Mouse (Mus musculus) forebrain, embryonic 11.5 days (tissue): ENCODE measurements at regions not wholly inside any gene's neighbourhood (a gene's known extent, or its start where the extent isn't known, plus 50 kb on each side); places are given as distances from the start of the nearest gene placed in this dataset.

Source experiments
- ATAC-seq: fragments of 200-750 bp; cut with Nextera tagmentation; replicated peaks from 2 replicates; pipeline ENCODE4 v1.8.0; 2017; ENCODE audit warnings: moderate TSS enrichment; ENCODE audit not compliant: low FRiP score
- DNase-seq: peaks from one replicate; pipeline ENCODE4 v3.0.0-alpha.2; 2017; ENCODE audit warnings: low spot score
- H3K27ac ChIP-seq: fragments of 300-500 bp; sonication (generic); 2 replicates; pipeline ENCODE4 v1.5.1; 2014; ENCODE audit warnings: low read depth, low read length
- H3K27me3 ChIP-seq: fragments of 300-500 bp; sonication (generic); 2 replicates; pipeline ENCODE4 v1.6.1; 2014; ENCODE audit warnings: mild to moderate bottlenecking, low read length, mixed read lengths; ENCODE audit not compliant: control insufficient read depth, insufficient read depth
- H3K36me3 ChIP-seq: fragments of 300-500 bp; sonication (generic); 2 replicates; pipeline ENCODE4 v1.6.1; 2014; ENCODE audit warnings: mild to moderate bottlenecking, low read length, moderate library complexity, mixed read lengths; ENCODE audit not compliant: control insufficient read depth, insufficient read depth
- H3K4me1 ChIP-seq: fragments of 300-500 bp; sonication (generic); replicated peaks from 2 replicates; pipeline ENCODE4 v1.6.1; 2014; ENCODE audit warnings: low read length, mixed read lengths; ENCODE audit not compliant: control insufficient read depth, insufficient read depth
- H3K4me2 ChIP-seq: fragments of 300-500 bp; sonication (generic); 2 replicates; pipeline ENCODE4 v1.6.1; 2014; ENCODE audit warnings: low read depth, mild to moderate bottlenecking, low read length, moderate library complexity, mixed read lengths; ENCODE audit not compliant: severe bottlenecking
- H3K4me3 ChIP-seq: fragments of 300-500 bp; sonication (generic); 2 replicates; pipeline ENCODE4 v1.5.1; 2014; ENCODE audit warnings: low read depth, low read length
- H3K9ac ChIP-seq: fragments of 300-500 bp; sonication (generic); 2 replicates; pipeline ENCODE4 v1.6.1; 2014; ENCODE audit warnings: low read length
- H3K9me3 ChIP-seq: fragments of 300-500 bp; sonication (generic); 2 replicates; pipeline ENCODE4 v1.6.1; 2016; ENCODE audit warnings: low read length, mixed read lengths; ENCODE audit not compliant: control insufficient read depth
- WGBS: fragments of 180-500 bp; shearing (Covaris S2); extraction: QIAGEN DNeasy Blood & Tissue Kit; methylation state at CpG from one replicate; pipeline ENCODE4 v1.1.7; 2014; 5-methylcytosine and 5-hydroxymethylcytosine counted together

DNA sequence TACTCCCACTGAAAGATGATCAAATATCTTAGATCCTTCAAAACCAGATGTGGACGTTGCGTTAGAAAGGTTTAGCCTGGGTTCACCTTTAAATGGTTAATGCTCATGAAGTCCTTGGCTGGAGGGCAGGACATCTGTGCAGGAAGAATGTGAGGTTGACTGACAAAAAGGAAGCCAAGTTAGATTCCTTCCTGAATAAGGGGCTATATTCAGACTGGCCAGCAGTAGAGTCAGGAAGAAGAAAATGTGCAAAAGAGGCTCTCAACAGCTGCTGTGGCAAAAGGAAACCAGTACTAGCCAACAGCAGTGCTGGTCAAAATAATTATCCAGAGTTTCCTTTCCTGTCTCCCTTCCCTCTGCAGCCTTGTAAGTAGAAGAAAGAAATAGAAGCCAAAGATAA is 582.0 kb upstream of the Marcks start:
- Histone ChIP-seq H3K27me3 (no peaks in the 10 kb centered on the region), H3K27ac (no peak overlapping the region), H3K36me3 (no peaks in the 10 kb centered on the region), H3K9ac (no peak overlapping the region), H3K4me1 (no peaks in the 10 kb centered on the region), H3K9me3 (no peaks in the 10 kb centered on the region), H3K4me3 (no peak overlapping the region), H3K4me2 (no peak overlapping the region)
- WGBS = 78% methylated on average over 2 of the region's 2 CpGs
- DNase-seq = no peak
- no peak for ATAC-seq

DNA sequence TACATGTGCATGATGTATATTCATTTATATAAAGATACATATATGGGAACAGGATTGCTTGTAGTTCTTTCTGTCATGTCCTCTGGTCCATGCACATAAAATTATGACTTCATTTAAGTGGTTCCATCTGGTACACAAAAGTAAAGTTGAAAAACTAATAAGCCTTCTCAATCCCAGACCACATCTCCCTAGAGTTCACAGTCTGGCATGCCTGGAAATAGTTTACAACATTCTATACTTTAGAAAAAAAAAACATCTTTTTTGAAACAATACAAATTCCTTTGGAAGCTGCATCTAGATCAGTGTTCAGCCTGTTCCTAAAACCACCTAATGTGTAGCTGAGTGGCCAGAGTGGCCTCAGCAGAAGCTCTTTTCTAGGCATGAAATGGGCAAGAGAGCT is 578.2 kb upstream of the Marcks start:
- Histone ChIP-seq H3K36me3 (no peaks in the 10 kb centered on the region), H3K4me2 (no peak overlapping the region), H3K9ac (no peak overlapping the region), H3K27me3 (no peaks in the 10 kb centered on the region), H3K4me1 (no peaks in the 10 kb centered on the region), H3K27ac (no peak overlapping the region), H3K9me3 (no peaks in the 10 kb centered on the region), H3K4me3 (no peak overlapping the region)
- ATAC-seq (no peak), DNase-seq (no peak)

DNA sequence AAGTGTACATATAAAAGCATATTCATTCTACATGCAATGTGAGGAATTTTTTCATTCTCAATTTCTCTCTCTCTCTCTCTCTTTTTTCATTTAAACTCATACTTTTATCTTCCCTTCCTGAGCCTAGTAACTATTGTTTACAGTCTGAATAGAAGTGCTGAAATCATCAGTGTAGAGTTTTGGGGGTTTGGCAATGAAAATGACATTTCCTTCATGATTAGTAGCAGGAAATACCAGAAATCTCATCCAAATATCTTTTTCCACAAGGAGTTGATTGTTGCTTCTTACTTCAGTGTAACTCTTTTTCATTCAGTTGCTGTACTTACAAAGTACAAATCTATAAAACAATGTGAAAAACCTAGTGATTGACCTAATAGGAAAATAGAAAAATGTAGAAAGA is 572.7 kb upstream of the Marcks start:
- no peak overlapping the region for H3K4me3 ChIP-seq

DNA sequence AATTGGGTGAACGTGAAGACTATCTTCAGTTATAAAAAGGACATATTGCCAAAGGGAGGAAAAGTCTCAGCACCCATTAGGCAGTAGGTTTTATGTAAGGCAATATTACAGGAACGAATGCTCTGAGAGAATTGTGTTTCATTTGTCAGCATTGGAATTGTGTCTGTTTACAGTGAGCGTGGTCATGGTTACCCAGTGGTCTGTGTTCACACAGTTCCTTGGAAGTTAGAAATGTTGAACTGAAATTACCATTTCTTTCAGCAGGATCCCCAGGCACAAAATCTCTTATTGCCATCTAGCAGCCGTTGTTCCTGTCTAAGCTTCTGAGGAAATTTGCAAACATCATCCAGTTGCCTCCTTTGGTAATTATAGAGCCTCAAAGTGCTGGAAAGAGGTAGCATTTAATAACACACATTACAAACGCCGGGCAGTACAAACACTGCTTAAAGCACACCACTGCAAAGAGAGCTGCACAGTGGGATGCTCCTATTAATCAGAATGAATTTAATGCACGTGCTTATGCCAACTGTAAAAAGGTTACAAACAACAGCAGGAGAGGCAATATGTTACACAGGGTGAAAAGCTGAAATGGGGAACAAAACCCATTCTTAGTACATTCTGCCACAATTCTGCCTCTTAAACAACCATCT is 555.4 kb upstream of the Marcks start:
- no peaks in the 10 kb centered on the region for H3K4me1 ChIP-seq
- H3K27me3 ChIP-seq = no peaks in the 10 kb centered on the region
- H3K36me3 ChIP-seq = no peaks in the 10 kb centered on the region
- no peak overlapping the region for H3K4me3 ChIP-seq
- 71% methylated on average over 7 of the region's 7 CpGs for WGBS
- no peak overlapping the region for H3K9ac ChIP-seq
- ATAC-seq (no peak), DNase-seq (no peak)
- H3K9me3 ChIP-seq = no peaks in the 10 kb centered on the region
- H3K4me2 ChIP-seq = no peak overlapping the region
- no peak overlapping the region for H3K27ac ChIP-seq

More for the DNA sequence above, 572.7 kb upstream of the Marcks start:
- H3K4me1 ChIP-seq = no peaks in the 10 kb centered on the region
- ATAC-seq (no peak), DNase-seq (no peak)
- H3K27ac ChIP-seq = no peak overlapping the region
- no peaks in the 10 kb centered on the region for H3K27me3 ChIP-seq
- H3K36me3 ChIP-seq = no peaks in the 10 kb centered on the region
- no peaks in the 10 kb centered on the region for H3K9me3 ChIP-seq
- no peak overlapping the region for H3K9ac ChIP-seq
- no peak overlapping the region for H3K4me2 ChIP-seq

DNA sequence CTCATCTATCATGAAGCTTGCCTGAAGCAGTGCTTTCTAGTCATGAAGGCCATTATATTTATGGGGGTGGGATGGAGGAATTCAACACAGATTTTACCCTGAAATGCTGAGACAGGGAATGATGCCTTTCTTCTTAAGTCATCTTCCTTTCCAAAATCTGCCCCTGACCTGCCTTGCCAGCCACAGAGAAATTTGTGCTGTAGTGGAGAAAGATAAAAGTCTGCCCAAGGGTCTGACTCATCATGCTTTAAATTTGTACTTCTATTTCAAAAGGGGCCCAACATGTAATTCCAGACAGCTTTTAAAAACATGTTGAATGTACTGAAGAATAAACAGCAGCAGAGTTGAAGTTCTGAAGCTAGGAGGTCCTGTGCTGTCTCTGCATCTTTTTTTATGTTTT is 554.1 kb upstream of the Marcks start:
- H3K4me1 ChIP-seq = no peaks in the 10 kb centered on the region
- no peak overlapping the region for H3K4me2 ChIP-seq
- no peak for ATAC-seq

DNA sequence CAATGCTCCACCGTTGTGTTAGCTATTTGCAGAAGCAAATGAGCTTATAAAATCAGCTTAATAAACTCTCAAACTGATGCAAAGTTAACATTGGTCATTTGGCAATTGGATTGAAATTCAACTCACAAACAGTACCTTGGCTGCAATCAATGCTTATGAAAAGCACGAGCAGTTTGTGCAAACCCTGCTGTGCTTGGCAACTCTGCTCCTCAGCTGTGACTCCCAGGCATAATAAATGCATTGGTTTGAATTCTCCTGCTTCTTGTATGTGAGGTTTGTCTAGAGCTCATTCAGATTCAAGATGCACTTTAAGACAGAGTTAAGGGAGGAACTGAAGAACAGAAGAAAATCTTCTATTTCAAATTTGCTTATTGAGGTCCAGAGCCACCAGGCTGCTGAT is 553.2 kb upstream of the Marcks start:
- Histone ChIP-seq H3K27ac (no peak overlapping the region), H3K4me2 (no peak overlapping the region), H3K9ac (no peak overlapping the region), H3K27me3 (no peaks in the 10 kb centered on the region), H3K4me1 (no peaks in the 10 kb centered on the region), H3K4me3 (no peak overlapping the region), H3K9me3 (no peaks in the 10 kb centered on the region), H3K36me3 (no peaks in the 10 kb centered on the region)
- ATAC-seq = no peak
- no peak for DNase-seq
- WGBS = 65% methylated on average over 2 of the region's 2 CpGs

More for the DNA sequence above, 554.1 kb upstream of the Marcks start:
- no peaks in the 10 kb centered on the region for H3K36me3 ChIP-seq
- no peak overlapping the region for H3K9ac ChIP-seq
- no peaks in the 10 kb centered on the region for H3K9me3 ChIP-seq
- H3K4me3 ChIP-seq = no peak overlapping the region
- H3K27ac ChIP-seq = no peak overlapping the region
- DNase-seq = no peak
- no peaks in the 10 kb centered on the region for H3K27me3 ChIP-seq

DNA sequence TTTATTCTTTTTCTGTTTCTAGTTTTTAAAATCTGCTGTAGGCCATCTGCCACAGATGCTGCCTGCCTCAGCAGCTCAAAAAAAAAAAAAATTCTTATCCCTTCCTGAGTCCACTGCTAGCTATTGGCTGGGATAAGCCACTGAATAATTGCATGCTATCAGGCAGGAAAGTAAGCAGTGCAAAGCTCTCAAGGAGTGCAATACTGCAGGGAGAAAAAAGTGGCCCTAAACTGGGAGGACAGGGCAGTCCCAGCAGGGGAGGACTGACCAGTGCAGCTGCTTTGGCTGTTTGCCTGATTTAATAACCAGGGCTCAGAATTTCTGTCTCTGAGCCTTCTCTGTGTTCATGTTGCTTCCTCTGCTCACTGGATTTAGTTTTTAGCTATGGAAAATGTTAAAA is 544.4 kb upstream of the Marcks start:
- Histone ChIP-seq H3K36me3 (no peaks in the 10 kb centered on the region), H3K4me2 (no peak overlapping the region), H3K27ac (no peak overlapping the region), H3K4me1 (0 out of 2 replicates have a peak, but pooled peaks cover 4% of the 10 kb centered on the region), H3K9ac (no peak overlapping the region), H3K27me3 (no peaks in the 10 kb centered on the region), H3K9me3 (no peaks in the 10 kb centered on the region), H3K4me3 (no peak overlapping the region)
- ATAC-seq (peak; percentile 55; the same call in 1 of the 2 replicates), DNase-seq (no peak)

DNA sequence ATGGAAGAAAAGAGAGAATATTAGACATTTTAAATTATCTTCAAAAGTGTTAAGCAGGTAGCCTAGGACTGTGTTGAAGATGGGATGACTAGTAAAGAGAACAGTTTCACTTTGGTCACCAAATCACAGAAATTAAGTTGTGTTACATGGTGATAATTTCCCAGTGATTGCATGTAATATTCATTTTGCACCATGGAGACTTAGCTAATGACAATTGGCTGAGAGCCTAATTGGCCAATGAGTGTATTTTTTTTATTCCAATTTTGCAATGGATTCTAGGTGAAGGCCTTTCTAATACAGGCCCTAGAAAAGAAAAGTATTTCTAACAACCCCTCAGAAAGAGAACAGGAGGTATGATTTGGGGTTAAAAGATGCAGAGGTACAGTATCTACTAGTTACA is 541.9 kb upstream of the Marcks start:
- Histone ChIP-seq H3K36me3 (no peaks in the 10 kb centered on the region), H3K4me1 (0 out of 2 replicates have a peak, but pooled peaks cover 4% of the 10 kb centered on the region), H3K27ac (no peak overlapping the region), H3K4me3 (no peak overlapping the region), H3K9me3 (no peaks in the 10 kb centered on the region), H3K27me3 (no peaks in the 10 kb centered on the region), H3K4me2 (no peak overlapping the region), H3K9ac (no peak overlapping the region)
- no peak for DNase-seq
- ATAC-seq = no peak

DNA sequence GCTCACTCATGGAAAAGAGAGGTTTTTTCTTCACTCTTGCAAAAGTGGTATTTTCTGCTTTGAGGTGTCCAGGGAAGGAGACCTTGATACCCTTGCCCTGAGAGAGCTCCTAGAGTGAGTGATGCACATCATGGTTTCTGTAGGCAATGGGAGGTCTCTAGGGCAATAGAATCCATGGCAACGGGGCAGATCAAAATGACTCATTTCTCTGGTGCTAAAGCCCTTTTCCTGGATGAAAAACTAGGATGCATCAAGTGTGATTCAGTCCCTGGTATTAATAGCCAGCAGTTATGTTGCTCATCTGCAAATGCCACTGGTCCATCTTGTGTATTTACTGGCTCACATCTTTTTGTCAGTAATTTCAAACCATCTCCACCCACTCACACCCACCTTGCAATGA is 539.1 kb upstream of the Marcks start:
- Histone ChIP-seq H3K9me3 (no peaks in the 10 kb centered on the region), H3K9ac (no peak overlapping the region), H3K27ac (no peak overlapping the region), H3K27me3 (no peaks in the 10 kb centered on the region), H3K4me2 (no peak overlapping the region), H3K4me1 (0 out of 2 replicates have a peak, but pooled peaks cover 2% of the 10 kb centered on the region), H3K4me3 (no peak overlapping the region), H3K36me3 (no peaks in the 10 kb centered on the region)
- DNase-seq (no peak), ATAC-seq (no peak)
- WGBS = 90% methylated on average over 1 of the region's 1 CpGs
